Mouse (Mus musculus): Measurements from ENCODE around the gene Agpat3.

Agpat3 gene

DNA sequence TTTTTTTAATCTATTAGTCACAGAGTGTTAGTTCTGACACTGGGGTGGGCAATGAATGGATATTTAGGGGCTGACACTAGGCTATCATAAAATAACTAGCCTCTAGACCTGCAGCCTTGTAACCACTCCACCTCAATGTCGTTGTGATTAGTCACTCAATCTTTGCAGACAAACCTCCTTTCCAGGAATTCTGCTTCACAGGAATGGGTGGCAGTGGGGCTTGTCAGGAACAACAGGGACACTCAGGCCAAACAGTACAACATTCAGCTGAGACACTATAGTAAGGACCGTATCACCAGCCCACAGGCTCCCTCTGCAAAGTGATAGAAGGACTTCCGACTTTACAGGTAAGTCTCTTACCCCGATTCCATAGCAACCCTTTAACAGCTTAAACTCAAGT, 105.6 kb downstream of the Agpat3 start:
- no peak for DNase-seq

- no peak for DNase-seq
Measured at GRCm38 (mm10) chr10:78245225-78245547, 107.1 kb downstream of the Agpat3 start.

DNA sequence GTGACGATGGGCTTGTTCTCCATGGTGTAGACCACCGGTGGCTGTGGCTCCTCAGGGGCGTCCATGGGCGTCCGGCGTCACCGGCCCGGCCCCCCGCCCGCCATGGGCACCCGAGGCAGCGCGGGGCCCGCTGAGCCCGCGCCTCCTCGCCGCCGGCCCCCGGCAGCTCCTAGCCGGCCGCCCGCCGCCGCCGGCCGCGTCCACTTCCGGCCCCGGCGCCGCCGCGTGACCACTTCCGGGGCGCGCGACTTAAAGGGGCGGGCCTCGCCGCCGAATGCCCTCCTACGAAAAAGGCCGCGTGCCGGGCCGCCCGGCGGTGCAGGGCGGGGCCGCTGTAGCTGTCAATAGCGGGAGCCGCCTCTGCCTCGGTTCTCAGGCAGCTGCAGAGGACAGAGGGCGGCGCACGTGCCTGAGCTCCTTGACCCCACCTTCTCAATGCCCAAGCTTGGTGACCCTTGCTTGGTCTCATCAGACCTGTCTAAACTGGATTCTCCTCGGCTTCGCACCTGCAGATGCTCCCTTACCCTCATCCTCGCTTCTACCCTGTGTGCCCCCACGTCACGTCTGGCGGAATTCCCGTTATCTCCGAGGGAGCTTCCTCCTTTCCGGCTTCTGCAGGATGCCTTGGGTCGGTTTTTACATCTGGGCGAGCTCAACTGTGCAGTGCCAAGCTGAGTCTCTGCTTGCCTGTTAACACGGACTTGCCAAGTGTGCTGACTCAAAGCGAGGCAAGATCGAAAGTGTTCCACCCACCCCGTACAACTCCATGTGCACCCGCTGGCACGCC, 107.7 kb downstream of the Agpat3 start, which contains the start of gene Trappc10:
Trappc10 (minus strand) TSS at position 204 of the 787 bp plus-strand sequence.
- peak; percentile 89 for DNase-seq

DNA sequence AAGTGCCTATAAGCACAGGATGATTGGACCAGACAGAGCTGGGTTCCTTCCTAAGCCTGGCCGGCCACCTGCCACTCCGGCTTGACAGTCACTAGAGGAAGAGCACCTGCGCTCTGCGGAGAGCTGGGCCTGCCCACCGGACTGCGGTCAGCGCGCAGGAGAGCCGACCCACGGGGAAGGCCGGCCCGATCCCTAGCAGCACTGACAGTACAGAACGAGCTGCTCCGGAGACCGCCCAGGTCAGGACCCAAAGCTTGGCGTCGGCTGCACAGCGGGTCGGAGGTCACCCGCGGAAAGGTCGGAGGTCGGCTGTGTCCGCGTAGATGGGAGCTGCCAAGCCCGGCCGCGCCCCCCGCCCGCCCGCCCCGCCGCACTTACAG, 108.2 kb downstream of the Agpat3 start:
- peak; percentile 46 for DNase-seq

- DNase-seq = no peak
Measured at GRCm38 (mm10) chr10:78238926-78239325, 113.4 kb downstream of the Agpat3 start.

DNA sequence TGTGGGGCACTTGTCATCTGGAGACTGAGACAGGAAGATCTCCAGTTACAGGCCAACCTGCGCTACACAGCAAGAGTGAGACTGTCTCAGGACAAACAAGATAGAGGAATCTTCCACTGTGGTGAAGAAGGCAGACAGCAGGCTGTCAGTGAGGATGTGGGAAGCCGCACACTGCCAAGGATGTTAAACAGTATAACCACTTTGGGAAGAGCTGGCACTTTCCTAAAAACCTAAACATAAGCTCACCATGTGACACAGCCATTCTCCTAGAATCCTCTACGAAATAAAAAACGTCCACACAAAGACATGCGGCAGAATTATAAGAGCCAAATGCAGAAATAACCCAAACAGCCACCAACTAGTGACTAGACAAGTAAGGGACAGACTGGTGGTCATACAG, 114.0 kb downstream of the Agpat3 start:
- no peak for DNase-seq

DNA sequence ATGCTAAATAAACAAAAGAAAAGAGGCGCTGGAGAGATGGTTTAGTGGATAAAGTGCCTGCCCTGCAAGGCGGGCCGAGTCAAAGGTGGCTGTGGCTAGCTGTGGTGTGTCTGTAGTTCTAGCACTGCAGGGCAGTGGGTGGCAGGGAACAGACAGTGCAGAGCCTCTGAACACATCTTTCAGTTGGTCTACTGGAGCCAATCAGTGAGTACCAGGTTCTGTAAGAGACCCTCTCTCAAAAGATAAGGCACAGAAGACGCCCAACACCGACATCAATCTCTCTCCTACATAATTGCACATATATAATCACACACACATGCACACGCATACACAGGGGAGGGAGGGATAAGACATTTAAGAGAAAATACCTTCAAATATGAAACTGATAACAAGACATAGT, 114.5 kb downstream of the Agpat3 start:
- DNase-seq = no peak

DNA sequence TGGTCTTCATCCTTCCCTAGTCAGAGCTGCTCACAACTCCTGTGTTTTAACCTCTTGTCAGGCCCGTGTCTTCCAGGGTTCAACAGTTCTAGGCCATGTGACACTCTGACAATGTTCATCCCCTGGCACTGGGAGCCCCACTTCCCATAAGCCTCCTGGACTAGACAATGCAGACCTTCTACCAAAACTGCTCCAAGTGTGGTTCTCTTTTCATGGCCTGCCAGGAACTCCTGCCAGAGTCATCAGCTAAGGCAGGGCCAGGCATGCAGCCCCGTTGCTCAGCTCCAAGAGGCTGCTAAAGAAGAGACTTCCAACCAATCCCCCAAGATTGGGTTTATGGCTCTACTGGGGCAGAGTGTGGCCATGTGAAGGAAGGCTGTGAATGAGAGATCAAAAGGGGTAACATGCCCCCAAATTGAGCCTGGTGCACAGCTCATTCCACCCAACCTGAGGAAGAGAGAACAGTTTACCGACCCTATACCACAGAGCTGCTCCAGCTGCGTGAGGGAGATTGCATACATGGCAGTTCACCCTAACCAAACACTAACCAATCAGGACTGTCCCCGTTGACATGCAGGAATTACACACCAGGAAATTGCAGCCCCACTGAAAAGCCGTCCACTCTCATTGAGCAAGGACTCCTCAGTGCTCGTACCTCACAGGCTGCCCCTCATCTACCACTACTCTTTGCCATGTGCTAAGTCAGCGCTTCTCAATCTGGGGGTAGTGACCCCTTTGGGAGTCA, 115.2 kb downstream of the Agpat3 start:
- DNase-seq = no peak

GRCm38 (mm10) chr10:78233756-78234155, 118.5 kb downstream of the Agpat3 start:
- no peak for DNase-seq

- no peak for DNase-seq
Measured at GRCm38 (mm10) chr10:78233161-78233560, 119.1 kb downstream of the Agpat3 start.

DNA sequence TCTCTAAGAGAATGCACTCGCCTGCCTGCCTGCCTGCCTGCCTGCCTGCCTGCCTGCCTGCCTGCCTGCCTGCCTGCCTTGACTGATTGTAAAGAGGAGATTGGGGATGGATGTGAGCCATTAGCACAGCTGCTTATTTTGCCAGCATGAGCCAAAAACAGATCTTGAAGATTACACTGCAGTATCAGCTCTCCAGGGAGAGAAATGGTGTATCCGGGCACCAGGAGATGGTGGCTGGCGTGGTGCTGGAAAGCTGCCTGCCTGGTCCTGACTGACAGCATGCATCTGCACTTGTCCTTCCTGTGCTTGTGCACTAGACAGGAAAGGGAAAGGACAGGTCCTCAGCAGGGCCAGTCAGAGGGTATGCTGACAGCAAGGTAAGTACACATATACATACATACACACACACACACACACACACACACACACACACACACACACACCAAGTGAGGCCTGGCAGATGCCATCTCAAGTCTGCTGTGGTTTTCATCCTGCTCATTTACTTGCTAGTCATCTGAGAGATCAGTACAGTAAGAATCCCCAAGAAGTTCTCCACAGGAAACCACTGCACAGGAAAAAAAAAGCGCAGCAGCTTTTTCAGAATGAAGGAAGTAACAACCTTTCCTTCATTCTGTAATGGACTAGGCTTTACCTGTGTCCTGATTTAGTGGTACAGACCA, 119.8 kb downstream of the Agpat3 start:
- DNase-seq = peak; percentile 28

GRCm38 (mm10) chr10:78228560-78228928, 123.7 kb downstream of the Agpat3 start:
- no peak for DNase-seq

GRCm38 (mm10) chr10:78227875-78228559, 124.3 kb downstream of the Agpat3 start:
- DNase-seq = no peak

DNA sequence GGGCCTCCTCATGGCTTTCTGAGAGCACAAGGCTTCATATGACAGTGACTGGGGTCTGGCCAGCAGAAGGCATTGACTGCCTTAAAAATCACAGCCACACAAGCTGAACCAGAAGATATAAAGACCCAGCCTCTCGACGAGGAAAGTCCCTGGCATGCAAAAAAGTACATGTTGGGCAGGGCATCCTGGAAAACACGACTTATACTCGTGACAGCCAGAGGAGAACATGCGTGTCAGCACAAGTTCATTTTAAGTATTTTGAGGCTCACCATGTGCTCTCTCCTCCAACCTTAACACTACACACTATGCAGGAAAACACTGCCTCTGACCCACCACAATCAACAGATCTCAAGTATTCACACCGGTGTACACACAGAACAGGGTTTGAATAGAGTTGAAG, 128.2 kb downstream of the Agpat3 start:
- DNase-seq = no peak

DNA sequence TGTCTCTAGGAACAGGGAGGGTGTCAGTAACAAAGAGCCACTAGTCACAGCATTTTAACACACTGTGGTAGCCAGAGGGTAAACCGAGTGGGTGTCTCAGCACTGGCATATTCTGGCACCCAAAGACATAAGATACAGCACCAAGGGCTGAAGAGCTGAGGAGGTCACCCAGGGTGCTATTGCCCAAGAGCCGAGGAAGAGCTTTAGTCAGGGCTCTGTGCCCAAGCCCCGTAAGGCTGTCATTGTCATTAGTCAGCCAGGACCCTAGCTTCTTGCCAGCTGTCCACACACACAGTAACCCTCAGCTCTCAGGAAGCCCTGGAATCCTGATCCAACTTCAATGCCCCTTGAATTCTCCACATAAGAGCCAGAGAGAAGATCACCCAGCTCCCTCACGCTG, 129.4 kb downstream of the Agpat3 start:
- no peak for DNase-seq

DNA sequence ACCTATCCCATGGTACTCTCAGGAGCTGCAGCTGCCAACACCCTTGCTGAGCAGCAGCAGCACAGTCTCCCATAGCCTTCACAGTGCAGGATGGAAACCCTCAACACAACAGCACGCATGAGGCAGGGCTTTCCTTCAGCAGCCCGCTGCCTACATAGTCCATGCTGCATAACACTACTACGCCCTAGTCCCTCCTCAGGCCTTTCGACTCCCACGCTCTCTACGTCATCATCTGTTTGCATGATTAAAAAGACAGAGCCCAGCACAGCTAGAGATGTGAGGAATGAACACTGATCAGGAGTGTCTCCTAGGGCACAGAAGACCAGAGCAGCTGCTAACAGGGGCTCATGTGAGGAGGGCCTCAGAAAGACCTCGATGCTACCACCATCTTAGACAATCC, 131.0 kb downstream of the Agpat3 start:
- DNase-seq = no peak

DNA sequence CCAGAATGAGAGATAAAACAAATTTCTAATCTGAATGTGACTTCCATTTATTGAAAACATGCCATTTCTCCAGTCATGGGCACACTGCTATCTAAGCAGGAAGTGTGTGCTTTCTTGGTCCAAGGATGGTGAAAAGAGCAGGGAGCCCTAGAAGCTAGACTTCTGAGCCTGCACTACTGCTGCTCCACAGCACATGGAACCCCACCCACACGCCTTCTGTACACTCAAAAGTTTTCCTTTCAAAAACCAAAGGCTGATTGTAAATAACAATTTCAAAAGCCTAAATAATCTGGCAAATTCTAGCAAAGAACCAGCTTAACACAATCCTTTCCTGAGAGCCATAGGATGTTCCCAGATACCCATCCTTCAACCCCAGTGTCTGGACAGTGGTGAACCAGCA, 132.8 kb downstream of the Agpat3 start:
- no peak for DNase-seq

Measured in thymus, postnatal 14 days (tissue).